Mouse (Mus musculus): ENCODE results near the gene Tmem131l. TPM values are rescaled to one million over a fixed set of nuclear protein-coding genes. Genes with fewer than 3 reads are reported as not detected.

Tmem131l gene
- polyA plus RNA-seq, 1 experiment from 2014 or later = 59.4 TPM

- peaks cover 13% of the 10 kb centered on the region for H3K27me3 ChIP-seq (ENCODE audit: low read depth, poor library complexity, severe bottlenecking)
- peaks cover 37% of the 10 kb centered on the region for H3K4me1 ChIP-seq
- 8% methylated on average over 23 of the region's 23 CpGs for WGBS
- H3K27ac ChIP-seq (replicated peaks) = peak overlapping the region; percentile 99
- H3K9me3 ChIP-seq (replicated peaks) = no peaks in the 10 kb centered on the region
- H3K36me3 ChIP-seq = peaks cover 19% of the 10 kb centered on the region; the same call in 1 of the 2 replicates
- peak overlapping the region; percentile 93 for H3K4me3 ChIP-seq
- DNase-seq (ENCODE audit: low spot score) = no peak
Measured at GRCm38 (mm10) chr3:84040476-84041082, 604 bp upstream of the Tmem131l start.

GRCm38 (mm10) chr3:84038981-84039645 is 862 bp downstream of the Tmem131l start:
- H3K9me3 ChIP-seq (replicated peaks) = no peaks in the 10 kb centered on the region
- H3K36me3 ChIP-seq = peaks cover 29% of the 10 kb centered on the region
- H3K4me1 ChIP-seq = peaks cover 43% of the 10 kb centered on the region
- WGBS = under 1% methylated on average over 42 of the region's 42 CpGs
- DNase-seq (ENCODE audit: low spot score) = peak; percentile 72
- peaks cover 13% of the 10 kb centered on the region for H3K27me3 ChIP-seq (ENCODE audit: low read depth, poor library complexity, severe bottlenecking)
- H3K27ac ChIP-seq (replicated peaks) = peak overlapping the region; percentile 99
- peak overlapping the region; percentile 93 for H3K4me3 ChIP-seq

GRCm38 (mm10) chr3:84038126-84038525 is 1.8 kb downstream of the Tmem131l start:
- H3K27me3 ChIP-seq (ENCODE audit: low read depth, poor library complexity, severe bottlenecking) = peaks cover 13% of the 10 kb centered on the region
- no peak overlapping the region for H3K27ac ChIP-seq (replicated peaks)
- WGBS = 63% methylated on average over 1 of the region's 1 CpGs
- H3K9me3 ChIP-seq (replicated peaks) = no peaks in the 10 kb centered on the region
- DNase-seq (ENCODE audit: low spot score) = no peak
- H3K4me3 ChIP-seq = peak overlapping the region; percentile 93
- H3K4me1 ChIP-seq = peaks cover 52% of the 10 kb centered on the region
- H3K36me3 ChIP-seq = peaks cover 34% of the 10 kb centered on the region

GRCm38 (mm10) chr3:84037536-84037935 is 2.4 kb downstream of the Tmem131l start:
- no peak for DNase-seq (ENCODE audit: low spot score)
- Histone ChIP-seq H3K36me3 (peaks cover 38% of the 10 kb centered on the region), H3K4me3 (peak overlapping the region; percentile 93; the same call in 1 of the 2 replicates), H3K4me1 (peaks cover 56% of the 10 kb centered on the region), H3K27ac (replicated peaks) (no peak overlapping the region), H3K9me3 (replicated peaks) (no peaks in the 10 kb centered on the region), H3K27me3 (ENCODE audit: low read depth, poor library complexity, severe bottlenecking) (peaks cover 13% of the 10 kb centered on the region)
- WGBS = 96% methylated on average over 3 of the region's 3 CpGs

- H3K9me3 ChIP-seq (replicated peaks) = no peaks in the 10 kb centered on the region
- H3K27ac ChIP-seq (replicated peaks) = no peak overlapping the region
- H3K4me1 ChIP-seq = peaks cover 56% of the 10 kb centered on the region
- H3K36me3 ChIP-seq = peaks cover 38% of the 10 kb centered on the region
- 96% methylated on average over 4 of the region's 4 CpGs for WGBS
- no peak overlapping the region for H3K4me3 ChIP-seq
- H3K27me3 ChIP-seq (ENCODE audit: low read depth, poor library complexity, severe bottlenecking) = peaks cover 10% of the 10 kb centered on the region
- DNase-seq (ENCODE audit: low spot score) = no peak
Measured at GRCm38 (mm10) chr3:84036866-84037265, 3.1 kb downstream of the Tmem131l start.

GRCm38 (mm10) chr3:84035728-84036364 is 4.1 kb downstream of the Tmem131l start:
- peaks cover under 1% of the 10 kb centered on the region; the same call in 1 of the 2 replicates for H3K27me3 ChIP-seq (ENCODE audit: low read depth, poor library complexity, severe bottlenecking)
- H3K4me3 ChIP-seq = no peak overlapping the region
- peaks cover 56% of the 10 kb centered on the region for H3K4me1 ChIP-seq
- 93% methylated on average over 6 of the region's 6 CpGs for WGBS
- H3K36me3 ChIP-seq = peaks cover 48% of the 10 kb centered on the region
- no peak for DNase-seq (ENCODE audit: low spot score)
- H3K27ac ChIP-seq (replicated peaks) = no peak overlapping the region
- no peaks in the 10 kb centered on the region for H3K9me3 ChIP-seq (replicated peaks)

- no peaks in the 10 kb centered on the region for H3K9me3 ChIP-seq (replicated peaks)
- H3K4me1 ChIP-seq = peaks cover 49% of the 10 kb centered on the region
- H3K27ac ChIP-seq (replicated peaks) = no peak overlapping the region
- no peak for DNase-seq (ENCODE audit: low spot score)
- 91% methylated on average over 5 of the region's 5 CpGs for WGBS
- H3K27me3 ChIP-seq (ENCODE audit: low read depth, poor library complexity, severe bottlenecking) = no peaks in the 10 kb centered on the region
- H3K4me3 ChIP-seq = no peak overlapping the region
- H3K36me3 ChIP-seq = peaks cover 64% of the 10 kb centered on the region
Measured at GRCm38 (mm10) chr3:84034115-84034780, 5.7 kb downstream of the Tmem131l start.

- 81% methylated on average over 10 of the region's 10 CpGs for WGBS
- H3K27ac ChIP-seq (replicated peaks) = peak overlapping the region; percentile 42; the same call in 1 of the 2 replicates
- DNase-seq (ENCODE audit: low spot score) = no peak
- H3K27me3 ChIP-seq (ENCODE audit: low read depth, poor library complexity, severe bottlenecking) = no peaks in the 10 kb centered on the region
- peaks cover 74% of the 10 kb centered on the region for H3K36me3 ChIP-seq
- H3K9me3 ChIP-seq (replicated peaks) = no peaks in the 10 kb centered on the region
- H3K4me3 ChIP-seq = no peak overlapping the region
- peaks cover 39% of the 10 kb centered on the region for H3K4me1 ChIP-seq
Measured at GRCm38 (mm10) chr3:84032933-84033730, 6.8 kb downstream of the Tmem131l start.

GRCm38 (mm10) chr3:84032419-84032818 is 7.6 kb downstream of the Tmem131l start:
- Histone ChIP-seq H3K4me3 (no peak overlapping the region), H3K27ac (replicated peaks) (no peak overlapping the region), H3K9me3 (replicated peaks) (no peaks in the 10 kb centered on the region), H3K4me1 (peaks cover 32% of the 10 kb centered on the region), H3K27me3 (ENCODE audit: low read depth, poor library complexity, severe bottlenecking) (no peaks in the 10 kb centered on the region), H3K36me3 (peaks cover 80% of the 10 kb centered on the region)
- no peak for DNase-seq (ENCODE audit: low spot score)
- WGBS = 92% methylated on average over 5 of the region's 5 CpGs

- H3K4me3 ChIP-seq = no peak overlapping the region
- WGBS = 95% methylated on average over 3 of the region's 3 CpGs
- DNase-seq (ENCODE audit: low spot score) = no peak
- no peaks in the 10 kb centered on the region for H3K9me3 ChIP-seq (replicated peaks)
- H3K36me3 ChIP-seq = peaks cover 78% of the 10 kb centered on the region
- no peak overlapping the region for H3K27ac ChIP-seq (replicated peaks)
- H3K27me3 ChIP-seq (ENCODE audit: low read depth, poor library complexity, severe bottlenecking) = no peaks in the 10 kb centered on the region
- H3K4me1 ChIP-seq = peaks cover 33% of the 10 kb centered on the region
Measured at GRCm38 (mm10) chr3:84031216-84031615, 8.8 kb downstream of the Tmem131l start.

GRCm38 (mm10) chr3:84028968-84029367 is 11.0 kb downstream of the Tmem131l start:
- no peak for DNase-seq (ENCODE audit: low spot score)
- Histone ChIP-seq H3K4me3 (no peak overlapping the region), H3K27ac (replicated peaks) (no peak overlapping the region), H3K9me3 (replicated peaks) (no peaks in the 10 kb centered on the region), H3K4me1 (peaks cover 29% of the 10 kb centered on the region), H3K27me3 (ENCODE audit: low read depth, poor library complexity, severe bottlenecking) (no peaks in the 10 kb centered on the region), H3K36me3 (peaks cover 77% of the 10 kb centered on the region)
- 84% methylated on average over 4 of the region's 4 CpGs for WGBS

GRCm38 (mm10) chr3:84027691-84028159 is 12.2 kb downstream of the Tmem131l start:
- H3K27ac ChIP-seq (replicated peaks) = no peak overlapping the region
- 87% methylated on average over 8 of the region's 8 CpGs for WGBS
- H3K4me3 ChIP-seq = no peak overlapping the region
- H3K9me3 ChIP-seq (replicated peaks) = no peaks in the 10 kb centered on the region
- peaks cover 73% of the 10 kb centered on the region for H3K36me3 ChIP-seq
- peaks cover 26% of the 10 kb centered on the region for H3K4me1 ChIP-seq
- H3K27me3 ChIP-seq (ENCODE audit: low read depth, poor library complexity, severe bottlenecking) = no peaks in the 10 kb centered on the region
- no peak for DNase-seq (ENCODE audit: low spot score)
